Mouse (Mus musculus): ENCODE results near the gene Exog. TPM values are rescaled to one million over a fixed set of nuclear protein-coding genes. Genes with fewer than 3 reads are reported as not detected.

Gene Exog
- polyA plus RNA-seq, 1 experiment, result 0.06 TPM

DNA sequence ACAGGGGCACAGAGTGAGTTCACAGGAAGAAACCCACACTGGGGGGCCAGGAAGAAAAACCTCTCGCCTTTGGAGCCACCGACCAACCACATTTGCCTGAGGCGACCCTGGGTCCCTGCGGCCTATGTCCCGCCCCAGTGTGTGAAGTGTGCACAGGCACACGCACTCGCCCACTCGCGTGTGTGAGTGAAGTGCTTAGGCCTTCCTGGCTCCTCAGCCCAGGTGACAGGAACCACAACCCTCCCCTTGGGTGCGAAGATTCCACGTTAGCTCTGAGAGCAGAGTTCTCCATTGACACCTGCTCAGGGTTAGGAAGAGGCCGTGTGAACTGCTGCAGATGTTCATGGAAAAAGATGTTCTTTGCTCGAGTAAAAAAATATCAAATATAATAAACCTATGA, 40.1 kb downstream of the Exog start:
- H3K36me3 ChIP-seq (ENCODE audit: control insufficient read depth), result no peaks in the 10 kb centered on the region
- no peak for TF ChIP-seq GATA1 (IDR thresholded peaks at IDR 0.05; ENCODE audit: low read length)
- 0 out of 2 replicates have a peak, but pooled peaks cover 3% of the 10 kb centered on the region for H3K9me3 ChIP-seq (ENCODE audit: control insufficient read depth, low read length)
- no peak overlapping the region for H3K4me3 ChIP-seq (replicated peaks)
- no peaks in the 10 kb centered on the region for H3K27me3 ChIP-seq (ENCODE audit: control insufficient read depth)
- no peaks in the 10 kb centered on the region for H3K4me1 ChIP-seq (ENCODE audit: control insufficient read depth)

DNA sequence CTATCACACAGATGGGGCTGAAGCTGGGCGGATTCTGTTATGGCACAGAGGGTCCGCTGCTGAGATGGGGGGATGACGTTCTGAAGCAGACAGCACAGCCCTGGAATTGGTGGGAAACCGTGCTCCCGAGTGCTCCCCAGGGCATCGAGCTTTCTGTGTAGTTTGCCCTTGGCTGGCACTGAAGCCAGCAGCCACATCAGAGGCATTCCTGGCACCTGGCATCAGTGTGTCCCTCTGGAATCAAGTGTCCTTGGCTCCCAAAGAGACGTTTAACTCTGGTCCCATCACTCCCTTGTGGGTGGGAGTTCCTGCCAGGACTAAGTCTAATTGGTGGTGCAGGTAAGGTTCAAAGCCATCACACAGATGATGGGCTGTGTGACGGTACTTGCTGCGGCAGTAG, 51.6 kb downstream of the Exog start:
- no peak for TF ChIP-seq GATA1 (IDR thresholded peaks at IDR 0.05; ENCODE audit: low read length)
- TF ChIP-seq TAL1 (IDR thresholded peaks at IDR 0.05; ENCODE audit: low read length), result no peak
- no peaks in the 10 kb centered on the region for H3K9me3 ChIP-seq (ENCODE audit: control insufficient read depth, low read length)
- H3K36me3 ChIP-seq (ENCODE audit: control insufficient read depth), result no peaks in the 10 kb centered on the region
- H3K27me3 ChIP-seq (ENCODE audit: control insufficient read depth), result no peaks in the 10 kb centered on the region
- no peaks in the 10 kb centered on the region for H3K4me1 ChIP-seq (ENCODE audit: control insufficient read depth)
- H3K4me3 ChIP-seq (replicated peaks), result no peak overlapping the region

DNA sequence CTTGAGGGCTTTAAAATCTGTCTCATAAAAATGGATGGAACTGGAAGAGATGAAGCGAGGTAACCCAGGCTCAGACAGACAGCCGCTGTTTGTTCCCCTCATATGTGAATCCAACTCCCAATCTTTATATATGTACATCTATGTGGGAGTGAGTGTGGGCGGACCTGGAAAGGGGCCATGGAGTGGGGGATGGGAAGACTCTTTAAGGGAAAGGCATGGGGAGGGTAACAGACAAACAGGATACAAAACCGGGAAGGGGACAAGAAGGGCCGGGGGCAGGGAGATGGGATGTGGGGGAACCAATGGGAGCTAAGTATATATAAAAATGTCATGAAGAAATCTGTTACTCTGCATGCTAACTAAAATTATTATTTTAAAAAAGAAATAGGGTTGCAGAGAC, 52.2 kb downstream of the Exog start:
- Histone ChIP-seq H3K9me3 (ENCODE audit: control insufficient read depth, low read length) (no peaks in the 10 kb centered on the region), H3K36me3 (ENCODE audit: control insufficient read depth) (no peaks in the 10 kb centered on the region), H3K27me3 (ENCODE audit: control insufficient read depth) (no peaks in the 10 kb centered on the region), H3K4me3 (replicated peaks) (no peak overlapping the region), H3K4me1 (ENCODE audit: control insufficient read depth) (no peaks in the 10 kb centered on the region)
- TF ChIP-seq GATA1 (IDR thresholded peaks at IDR 0.05; ENCODE audit: low read length) (no peak), TAL1 (IDR thresholded peaks at IDR 0.05; ENCODE audit: low read length) (no peak)

DNA sequence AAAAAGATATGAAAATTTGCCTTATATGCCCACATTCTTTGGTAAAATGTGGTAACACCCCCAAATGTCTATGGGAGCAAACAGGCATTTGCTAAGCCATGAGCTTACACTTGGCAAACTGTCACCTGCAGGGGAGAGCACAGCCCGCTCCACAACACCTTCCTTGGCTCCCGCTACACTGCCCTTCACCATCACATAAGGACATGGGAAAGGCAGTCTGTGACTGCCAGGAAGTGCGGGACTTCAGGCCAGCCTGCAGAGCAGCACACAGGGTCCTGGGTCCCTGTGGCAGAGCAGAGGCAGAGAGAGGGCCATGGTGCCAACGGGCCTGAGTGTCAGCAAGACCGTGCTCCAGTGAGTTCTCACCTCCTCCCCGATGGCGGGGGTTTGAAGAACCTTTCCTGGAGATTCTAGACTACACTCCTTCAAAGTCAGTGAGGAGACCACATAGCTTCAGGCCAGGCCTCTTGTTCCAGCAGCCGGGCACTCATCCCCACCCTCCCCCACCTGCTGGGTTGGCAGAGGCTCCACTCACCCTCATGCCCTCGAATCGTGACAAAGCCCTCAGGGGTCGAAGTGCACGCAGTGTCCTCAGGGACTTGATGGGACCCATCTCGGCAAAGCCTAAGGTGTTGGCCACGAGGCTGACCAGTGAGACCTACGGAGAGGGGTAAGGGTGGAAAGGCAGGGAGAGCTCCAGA, 53.0 kb downstream of the Exog start:
- H3K4me1 ChIP-seq (ENCODE audit: control insufficient read depth), result no peaks in the 10 kb centered on the region
- H3K4me3 ChIP-seq (replicated peaks), result no peak overlapping the region
- no peaks in the 10 kb centered on the region for H3K27me3 ChIP-seq (ENCODE audit: control insufficient read depth)
- H3K9me3 ChIP-seq (ENCODE audit: control insufficient read depth, low read length), result no peaks in the 10 kb centered on the region
- no peaks in the 10 kb centered on the region for H3K36me3 ChIP-seq (ENCODE audit: control insufficient read depth)
- TF ChIP-seq TAL1 (IDR thresholded peaks at IDR 0.05; ENCODE audit: low read length) (no peak), GATA1 (IDR thresholded peaks at IDR 0.05; ENCODE audit: low read length) (no peak)

DNA sequence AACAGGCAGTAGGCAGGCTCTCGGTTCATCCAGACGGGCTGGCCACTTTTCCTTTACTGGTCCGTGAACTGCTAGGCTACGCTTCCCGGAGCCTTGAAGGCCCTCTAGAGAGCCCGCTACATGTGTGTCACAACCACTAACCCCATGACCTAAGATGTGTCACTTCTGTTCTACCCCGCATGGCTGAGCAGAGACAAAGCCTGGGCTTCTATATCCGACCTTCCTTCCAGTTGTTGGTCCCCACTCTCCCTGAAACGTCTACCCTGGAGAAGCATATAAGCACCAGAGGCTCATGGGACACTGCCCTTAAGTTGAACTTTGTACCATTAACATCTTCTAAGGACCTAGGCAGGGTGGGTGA, 53.5 kb downstream of the Exog start:
- Histone ChIP-seq H3K4me3 (replicated peaks) (no peak overlapping the region), H3K4me1 (ENCODE audit: control insufficient read depth) (no peaks in the 10 kb centered on the region), H3K9me3 (ENCODE audit: control insufficient read depth, low read length) (no peaks in the 10 kb centered on the region), H3K27me3 (ENCODE audit: control insufficient read depth) (no peaks in the 10 kb centered on the region), H3K36me3 (ENCODE audit: control insufficient read depth) (no peaks in the 10 kb centered on the region)
- TF ChIP-seq TAL1 (IDR thresholded peaks at IDR 0.05; ENCODE audit: low read length), result no peak
- no peak for TF ChIP-seq GATA1 (IDR thresholded peaks at IDR 0.05; ENCODE audit: low read length)

DNA sequence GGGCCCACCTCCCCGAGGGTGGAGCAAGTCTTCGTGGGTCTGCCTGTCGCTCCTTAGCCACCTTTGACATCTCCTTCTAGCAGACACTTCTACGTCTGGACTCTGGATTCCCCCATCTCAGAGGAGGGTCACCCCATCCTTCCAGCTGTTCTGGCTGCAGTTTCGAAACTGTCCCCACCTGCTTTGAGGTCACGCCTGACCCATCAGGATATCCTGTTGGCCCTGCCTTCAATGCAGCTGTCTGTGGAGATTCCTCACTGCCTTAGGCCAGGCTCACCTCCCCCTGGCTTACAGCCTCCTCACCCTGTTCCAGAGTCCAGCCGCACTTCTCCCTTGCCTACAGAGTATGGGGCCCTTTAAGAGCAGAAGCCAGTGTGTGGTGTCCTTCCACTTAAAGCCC, 54.1 kb downstream of the Exog start:
- no peak overlapping the region for H3K4me3 ChIP-seq (replicated peaks)
- H3K27me3 ChIP-seq (ENCODE audit: control insufficient read depth), result no peaks in the 10 kb centered on the region
- H3K36me3 ChIP-seq (ENCODE audit: control insufficient read depth), result no peaks in the 10 kb centered on the region
- no peaks in the 10 kb centered on the region for H3K9me3 ChIP-seq (ENCODE audit: control insufficient read depth, low read length)
- H3K4me1 ChIP-seq (ENCODE audit: control insufficient read depth), result no peaks in the 10 kb centered on the region
- no peak for TF ChIP-seq GATA1 (IDR thresholded peaks at IDR 0.05; ENCODE audit: low read length)
- TF ChIP-seq TAL1 (IDR thresholded peaks at IDR 0.05; ENCODE audit: low read length), result no peak

DNA sequence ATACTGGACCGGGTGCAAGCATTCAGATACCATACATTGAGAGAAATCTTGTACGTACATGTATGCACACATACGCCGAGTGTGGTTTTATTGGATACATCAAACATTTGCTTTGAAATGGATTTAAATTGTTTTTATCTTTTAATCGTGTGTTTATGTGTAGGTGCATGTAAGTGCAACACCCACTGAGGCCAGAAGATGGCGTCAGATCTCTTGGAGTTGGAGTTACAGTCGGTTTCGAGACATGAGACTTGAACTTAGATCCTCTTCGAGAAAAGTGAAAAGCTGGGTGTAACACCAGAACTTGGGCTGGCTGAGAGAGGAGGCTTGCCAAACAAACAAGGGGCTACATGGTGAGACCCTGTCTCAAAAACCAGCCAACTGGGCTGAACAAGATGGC, 58.9 kb downstream of the Exog start:
- H3K9me3 ChIP-seq (ENCODE audit: control insufficient read depth, low read length), result peaks cover 4% of the 10 kb centered on the region
- no peaks in the 10 kb centered on the region for H3K27me3 ChIP-seq (ENCODE audit: control insufficient read depth)
- no peaks in the 10 kb centered on the region for H3K4me1 ChIP-seq (ENCODE audit: control insufficient read depth)
- TF ChIP-seq GATA1 (IDR thresholded peaks at IDR 0.05; ENCODE audit: low read length) (no peak), TAL1 (IDR thresholded peaks at IDR 0.05; ENCODE audit: low read length) (no peak)
- no peaks in the 10 kb centered on the region for H3K36me3 ChIP-seq (ENCODE audit: control insufficient read depth)
- H3K4me3 ChIP-seq (replicated peaks), result no peak overlapping the region

DNA sequence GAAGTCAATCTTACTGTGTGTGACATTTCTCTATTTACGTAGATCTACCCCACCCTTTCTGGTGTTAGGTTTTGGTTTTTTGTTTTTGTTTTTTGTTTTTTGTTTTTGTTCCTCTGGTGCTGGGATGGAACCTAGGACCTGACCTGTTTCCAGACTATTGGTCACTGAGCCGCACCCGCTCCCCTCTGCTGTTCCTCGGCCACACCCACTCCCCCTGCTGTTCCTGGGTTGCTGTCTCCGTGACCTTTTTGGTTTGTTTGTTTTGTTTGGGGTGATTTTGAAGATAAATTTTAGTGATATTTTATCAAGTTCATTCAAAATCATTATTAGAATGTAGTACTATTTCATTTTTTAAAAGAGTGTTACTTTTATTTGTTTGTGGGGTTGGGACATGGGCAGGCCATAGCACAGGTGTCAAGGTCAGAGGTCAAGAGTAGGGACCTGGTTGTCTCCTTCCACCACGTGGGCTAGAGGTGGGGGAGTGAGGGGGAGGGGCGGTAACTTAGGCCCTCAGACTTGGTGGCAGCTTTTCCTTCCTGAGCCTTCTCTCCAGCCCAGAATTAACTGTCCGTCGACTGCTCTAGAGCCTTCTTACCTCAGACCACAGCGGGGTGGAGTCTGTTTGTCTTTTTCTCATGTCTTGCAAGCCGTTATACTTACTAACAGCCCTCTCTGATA, 60.4 kb downstream of the Exog start:
- H3K9me3 ChIP-seq (ENCODE audit: control insufficient read depth, low read length), result peaks cover 4% of the 10 kb centered on the region
- H3K4me3 ChIP-seq (replicated peaks), result no peak overlapping the region
- no peaks in the 10 kb centered on the region for H3K36me3 ChIP-seq (ENCODE audit: control insufficient read depth)
- H3K4me1 ChIP-seq (ENCODE audit: control insufficient read depth), result no peaks in the 10 kb centered on the region
- no peaks in the 10 kb centered on the region for H3K27me3 ChIP-seq (ENCODE audit: control insufficient read depth)
- no peak for TF ChIP-seq TAL1 (IDR thresholded peaks at IDR 0.05; ENCODE audit: low read length)
- no peak for TF ChIP-seq GATA1 (IDR thresholded peaks at IDR 0.05; ENCODE audit: low read length)

DNA sequence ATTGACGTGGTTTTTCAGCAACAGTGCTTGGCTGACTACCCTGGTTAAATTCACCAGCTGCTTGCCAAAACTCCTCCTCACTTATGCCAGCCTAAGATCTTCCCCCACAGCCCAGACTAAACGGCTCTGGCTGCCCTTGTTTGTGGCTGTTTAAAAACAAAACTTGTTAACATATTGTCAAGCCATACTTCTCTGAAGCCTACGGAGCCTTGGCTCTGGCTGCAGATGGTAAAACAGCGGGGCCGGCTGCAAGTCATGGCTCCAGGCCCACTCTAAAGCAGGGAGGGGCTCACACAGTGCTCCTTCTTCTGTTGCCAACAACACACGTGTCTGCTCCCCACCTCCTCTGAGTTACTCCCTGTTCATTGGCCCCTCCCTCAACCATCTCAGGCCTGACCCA, 66.2 kb downstream of the Exog start:
- no peaks in the 10 kb centered on the region for H3K36me3 ChIP-seq (ENCODE audit: control insufficient read depth)
- TF ChIP-seq GATA1 (IDR thresholded peaks at IDR 0.05; ENCODE audit: low read length) (no peak), TAL1 (IDR thresholded peaks at IDR 0.05; ENCODE audit: low read length) (no peak)
- no peak overlapping the region for H3K4me3 ChIP-seq (replicated peaks)
- H3K27me3 ChIP-seq (ENCODE audit: control insufficient read depth), result no peaks in the 10 kb centered on the region
- H3K4me1 ChIP-seq (ENCODE audit: control insufficient read depth), result no peaks in the 10 kb centered on the region
- H3K9me3 ChIP-seq (ENCODE audit: control insufficient read depth, low read length), result peaks cover 4% of the 10 kb centered on the region

Data from erythroblast, embryonic 14.5 days (primary cell).